Mouse (Mus musculus): ENCODE results near the gene Wipi2. TPM values are rescaled to one million over a fixed set of nuclear protein-coding genes. Genes with fewer than 3 reads are reported as not detected.

Gene Wipi2
- polyA plus RNA-seq, 1 experiment: 41.8 TPM

DNA sequence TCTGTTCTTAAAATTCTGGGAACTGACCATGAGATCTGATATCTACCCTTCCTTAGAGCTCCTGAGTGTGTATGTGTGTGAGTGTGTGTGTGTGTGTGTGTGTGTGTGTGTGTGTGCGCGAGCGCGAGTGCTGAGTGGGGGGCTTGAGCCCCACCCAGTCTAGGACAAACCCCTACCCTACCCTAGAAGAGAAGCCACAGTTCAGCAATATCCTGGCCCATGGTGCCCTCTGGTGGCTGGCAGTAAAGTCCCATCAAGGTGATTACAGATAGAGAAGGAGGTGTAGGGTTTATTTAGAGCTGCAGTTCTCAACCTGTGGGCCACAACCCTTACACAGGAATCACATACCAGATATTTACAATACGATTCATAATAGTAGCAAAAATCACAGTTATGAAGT is 7.6 kb upstream of the Wipi2 start:
- Histone ChIP-seq H3K4me3 (replicated peaks; ENCODE audit: control insufficient read depth, low read depth, low read length) (no peak overlapping the region), H3K27ac (ENCODE audit: control insufficient read depth, insufficient read depth, low read depth, low read length, poor library complexity) (no peak overlapping the region), H3K4me1 (ENCODE audit: control insufficient read depth, insufficient read depth, low read length) (no peaks in the 10 kb centered on the region)
- WGBS: 20% methylated on average over 5 of the region's 5 CpGs
- TF ChIP-seq CTCF (IDR thresholded peaks at IDR 0.05; ENCODE audit: control insufficient read depth, insufficient read depth, low read length): peak; percentile 49
- no peak for TF ChIP-seq POLR2A (IDR thresholded peaks at IDR 0.05; ENCODE audit: borderline replicate concordance, control insufficient read depth, low read depth, low read length)

DNA sequence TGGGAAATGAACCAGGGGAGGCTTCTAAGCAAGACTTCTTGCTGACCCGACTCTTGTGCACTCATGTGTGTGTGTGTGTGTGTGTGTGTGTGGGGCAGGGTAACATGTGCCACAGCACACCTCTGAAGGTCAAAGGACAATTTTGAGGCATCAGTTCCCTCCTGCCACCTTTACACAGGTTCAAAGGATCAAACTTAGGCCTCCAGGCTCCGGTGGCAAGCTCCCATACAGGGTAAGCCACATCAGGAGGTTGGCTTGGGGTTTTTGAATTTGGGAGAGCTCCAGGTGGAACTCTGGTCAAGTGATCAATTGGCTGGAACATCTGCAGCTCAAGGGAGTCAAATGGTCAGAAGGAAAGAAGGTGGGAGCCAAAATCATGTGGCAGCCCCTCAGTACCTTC is 6.1 kb upstream of the Wipi2 start:
- no peaks in the 10 kb centered on the region for H3K4me1 ChIP-seq (ENCODE audit: control insufficient read depth, insufficient read depth, low read length)
- TF ChIP-seq CTCF (IDR thresholded peaks at IDR 0.05; ENCODE audit: control insufficient read depth, insufficient read depth, low read length): no peak
- no peak for TF ChIP-seq POLR2A (IDR thresholded peaks at IDR 0.05; ENCODE audit: borderline replicate concordance, control insufficient read depth, low read depth, low read length)
- 65% methylated on average over 2 of the region's 2 CpGs for WGBS
- H3K27ac ChIP-seq (ENCODE audit: control insufficient read depth, insufficient read depth, low read depth, low read length, poor library complexity): no peak overlapping the region
- no peak overlapping the region for H3K4me3 ChIP-seq (replicated peaks; ENCODE audit: control insufficient read depth, low read depth, low read length)

DNA sequence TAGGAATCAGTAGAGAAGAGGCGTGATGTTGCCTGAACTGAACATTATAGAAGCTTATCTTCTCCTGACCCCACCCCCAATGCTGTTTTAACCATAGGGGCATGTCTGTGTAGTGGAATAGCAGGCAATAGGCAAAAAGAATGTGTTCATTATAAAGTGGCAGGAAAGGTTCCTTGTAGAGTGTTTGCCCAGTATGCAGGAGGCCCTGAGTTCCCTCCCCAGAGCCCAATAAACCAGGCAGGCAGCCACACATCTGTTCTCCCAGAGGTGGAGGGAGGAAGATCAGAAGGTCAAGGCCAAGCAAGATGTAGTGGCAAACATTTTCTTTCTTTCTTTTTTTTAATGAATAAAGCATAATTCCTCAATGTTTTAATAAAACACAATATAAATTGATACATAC is 5.4 kb upstream of the Wipi2 start:
- TF ChIP-seq POLR2A (IDR thresholded peaks at IDR 0.05; ENCODE audit: borderline replicate concordance, control insufficient read depth, low read depth, low read length) (no peak), CTCF (IDR thresholded peaks at IDR 0.05; ENCODE audit: control insufficient read depth, insufficient read depth, low read length) (no peak)
- Histone ChIP-seq H3K4me3 (replicated peaks; ENCODE audit: control insufficient read depth, low read depth, low read length) (no peak overlapping the region), H3K27ac (ENCODE audit: control insufficient read depth, insufficient read depth, low read depth, low read length, poor library complexity) (no peak overlapping the region), H3K4me1 (ENCODE audit: control insufficient read depth, insufficient read depth, low read length) (no peaks in the 10 kb centered on the region)
- 66% methylated on average over 1 of the region's 1 CpGs for WGBS

DNA sequence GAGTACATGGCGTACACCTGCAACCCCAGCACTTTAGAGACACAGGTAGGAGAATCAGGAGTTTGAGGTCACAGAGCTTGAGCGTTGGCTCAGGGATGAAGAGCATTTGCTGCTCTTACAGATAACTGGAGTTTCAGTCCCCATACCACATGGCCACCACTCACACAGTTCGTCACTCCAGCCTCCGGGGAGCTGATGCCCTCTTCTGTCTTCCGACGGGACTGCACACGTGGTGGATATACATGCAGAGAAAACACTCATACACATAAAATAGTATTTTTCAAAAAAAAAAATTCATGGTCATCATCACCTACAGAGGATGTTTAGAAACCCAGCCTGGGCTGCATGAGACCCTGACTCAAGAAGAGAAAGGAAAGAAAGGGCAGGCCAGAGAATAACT is 4.4 kb upstream of the Wipi2 start:
- 85% methylated on average over 7 of the region's 7 CpGs for WGBS
- TF ChIP-seq CTCF (IDR thresholded peaks at IDR 0.05; ENCODE audit: control insufficient read depth, insufficient read depth, low read length) (no peak), POLR2A (IDR thresholded peaks at IDR 0.05; ENCODE audit: borderline replicate concordance, control insufficient read depth, low read depth, low read length) (no peak)

DNA sequence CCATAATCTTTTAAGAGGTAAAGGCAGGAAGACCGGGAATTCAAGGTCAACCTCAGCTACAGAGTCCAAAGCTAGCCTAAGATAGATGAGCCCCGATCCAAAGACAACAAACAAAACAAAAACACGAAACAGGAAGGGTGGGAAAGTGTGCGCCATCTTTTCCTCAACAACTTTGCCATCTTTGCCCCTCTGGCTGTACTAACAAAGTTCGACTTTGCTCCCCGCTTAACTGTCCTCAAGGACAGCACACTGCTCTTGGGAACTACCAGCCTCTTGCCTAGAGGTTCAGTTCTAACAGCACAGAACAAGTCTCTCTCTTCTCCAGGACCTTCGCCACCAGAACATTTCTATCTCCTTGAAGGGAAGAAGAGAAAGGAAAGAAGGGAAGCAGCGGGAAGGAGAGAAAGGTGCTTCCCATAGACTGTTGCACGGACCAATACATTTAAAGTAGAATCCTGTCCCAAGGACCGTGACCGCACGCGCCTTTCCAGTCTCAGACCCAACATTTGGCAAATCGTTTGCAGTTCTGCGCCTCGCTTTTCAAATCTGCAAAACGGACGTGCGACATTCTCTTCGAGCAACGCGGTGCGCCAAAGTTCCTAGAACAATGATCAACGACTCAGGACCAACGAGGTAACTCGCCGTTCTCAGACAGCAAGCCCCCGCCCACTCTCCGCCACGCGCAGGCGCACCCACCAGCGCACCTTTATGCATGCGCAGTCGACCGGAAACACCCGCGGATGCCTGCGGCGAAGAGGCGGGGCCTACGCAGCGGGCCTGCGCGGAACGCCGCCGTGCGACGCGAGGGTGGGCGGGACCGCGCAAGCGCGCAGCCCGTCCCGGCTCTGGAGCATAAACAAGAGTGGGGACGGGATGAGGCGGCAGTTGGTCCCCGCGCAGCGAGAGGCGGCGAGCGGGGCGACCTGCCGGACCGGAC is 1.5 kb downstream of the Wipi2 start:
- WGBS: 1% methylated on average over 69 of the region's 69 CpGs
- peak; percentile 97 for TF ChIP-seq POLR2A (IDR thresholded peaks at IDR 0.05; ENCODE audit: borderline replicate concordance, control insufficient read depth, low read depth, low read length)
- TF ChIP-seq CTCF (IDR thresholded peaks at IDR 0.05; ENCODE audit: control insufficient read depth, insufficient read depth, low read length): no peak
- H3K4me1 ChIP-seq (ENCODE audit: control insufficient read depth, insufficient read depth, low read length): peaks cover 3% of the 10 kb centered on the region
- H3K27ac ChIP-seq (ENCODE audit: control insufficient read depth, insufficient read depth, low read depth, low read length, poor library complexity): peak overlapping the region; percentile 87
- peak overlapping the region; percentile 79 for H3K4me3 ChIP-seq (replicated peaks; ENCODE audit: control insufficient read depth, low read depth, low read length)

More for the DNA sequence above, 4.4 kb upstream of the Wipi2 start:
- no peak overlapping the region for H3K4me3 ChIP-seq (replicated peaks; ENCODE audit: control insufficient read depth, low read depth, low read length)
- H3K27ac ChIP-seq (ENCODE audit: control insufficient read depth, insufficient read depth, low read depth, low read length, poor library complexity): no peak overlapping the region
- no peaks in the 10 kb centered on the region for H3K4me1 ChIP-seq (ENCODE audit: control insufficient read depth, insufficient read depth, low read length)

DNA sequence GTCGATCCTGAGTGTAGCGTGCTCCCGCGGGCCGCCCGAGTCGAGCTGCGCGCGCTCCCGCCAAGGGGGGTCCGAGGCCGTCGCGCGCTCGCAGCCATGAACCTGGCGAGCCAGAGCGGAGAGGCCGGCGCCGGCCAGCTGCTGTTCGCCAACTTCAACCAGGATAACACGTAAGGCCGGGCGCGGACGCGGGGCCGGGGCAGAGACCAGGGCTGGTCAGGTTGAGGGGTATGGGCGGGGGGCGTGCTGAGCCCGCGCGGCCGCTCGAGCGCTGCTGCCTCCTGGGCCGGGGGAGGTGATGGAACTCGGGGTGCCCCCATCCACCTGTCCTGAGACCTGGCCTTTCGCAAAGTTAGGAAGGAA is 2.1 kb downstream of the Wipi2 start:
- under 1% methylated on average over 41 of the region's 41 CpGs for WGBS
- Histone ChIP-seq H3K4me3 (replicated peaks; ENCODE audit: control insufficient read depth, low read depth, low read length) (peak overlapping the region; percentile 79), H3K27ac (ENCODE audit: control insufficient read depth, insufficient read depth, low read depth, low read length, poor library complexity) (peak overlapping the region; percentile 87), H3K4me1 (ENCODE audit: control insufficient read depth, insufficient read depth, low read length) (peaks cover 3% of the 10 kb centered on the region)
- no peak for TF ChIP-seq POLR2A (IDR thresholded peaks at IDR 0.05; ENCODE audit: borderline replicate concordance, control insufficient read depth, low read depth, low read length)
- no peak for TF ChIP-seq CTCF (IDR thresholded peaks at IDR 0.05; ENCODE audit: control insufficient read depth, insufficient read depth, low read length)

DNA sequence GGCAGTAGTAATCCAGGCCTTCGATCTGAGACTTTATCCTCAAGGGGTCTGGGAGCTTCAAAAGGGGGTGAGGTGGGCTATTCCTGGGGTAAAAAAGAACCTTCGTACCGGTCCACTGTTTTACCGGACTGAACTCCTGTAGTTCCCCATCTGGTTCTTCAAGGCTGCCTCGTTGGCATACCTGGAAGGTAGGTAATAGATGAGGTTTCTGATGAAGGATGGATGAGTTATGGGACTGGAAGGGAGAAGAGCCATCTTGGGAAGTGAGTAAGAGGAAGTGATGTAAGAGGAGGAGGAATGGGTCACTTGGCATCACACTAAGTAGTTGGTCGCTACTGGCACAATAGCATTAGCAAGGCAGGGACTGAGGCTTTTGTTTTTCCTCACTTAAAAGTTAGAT is 2.7 kb downstream of the Wipi2 start:
- Histone ChIP-seq H3K27ac (ENCODE audit: control insufficient read depth, insufficient read depth, low read depth, low read length, poor library complexity) (peak overlapping the region; percentile 87; the same call in 1 of the 2 replicates), H3K4me3 (replicated peaks; ENCODE audit: control insufficient read depth, low read depth, low read length) (peak overlapping the region; percentile 79), H3K4me1 (ENCODE audit: control insufficient read depth, insufficient read depth, low read length) (peaks cover 3% of the 10 kb centered on the region)
- 2% methylated on average over 6 of the region's 6 CpGs for WGBS
- TF ChIP-seq CTCF (IDR thresholded peaks at IDR 0.05; ENCODE audit: control insufficient read depth, insufficient read depth, low read length): no peak

DNA sequence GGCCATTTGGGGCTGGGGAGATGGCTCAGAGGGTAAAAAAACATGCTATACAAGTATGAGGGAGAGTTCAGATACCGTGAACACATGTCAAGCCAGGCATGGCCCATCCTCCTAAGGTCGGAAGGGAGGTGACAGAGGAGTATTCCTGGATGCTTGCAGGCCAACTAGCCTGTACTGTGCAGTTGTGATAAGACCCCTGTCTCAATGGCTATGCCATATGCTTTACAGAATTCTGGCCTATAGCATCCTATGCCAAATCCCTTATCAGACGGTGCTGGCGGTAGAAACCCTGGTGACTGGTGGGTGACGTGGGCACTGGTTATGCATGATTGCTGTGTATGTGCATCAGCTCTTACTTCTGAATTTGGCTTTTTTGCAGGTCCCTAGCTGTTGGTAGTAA is 10.3 kb downstream of the Wipi2 start:
- Histone ChIP-seq H3K4me1 (ENCODE audit: control insufficient read depth, insufficient read depth, low read length) (peaks cover 2% of the 10 kb centered on the region; the same call in 1 of the 2 replicates), H3K27ac (ENCODE audit: control insufficient read depth, insufficient read depth, low read depth, low read length, poor library complexity) (peak overlapping the region; percentile 12; the same call in 1 of the 2 replicates), H3K4me3 (replicated peaks; ENCODE audit: control insufficient read depth, low read depth, low read length) (no peak overlapping the region)
- TF ChIP-seq CTCF (IDR thresholded peaks at IDR 0.05; ENCODE audit: control insufficient read depth, insufficient read depth, low read length) (no peak), POLR2A (IDR thresholded peaks at IDR 0.05; ENCODE audit: borderline replicate concordance, control insufficient read depth, low read depth, low read length) (no peak)
- WGBS: 64% methylated on average over 5 of the region's 5 CpGs
